ENCODE assay signal across 28 mouse cellular contexts in genomic region chr1:154865981-154866380, GRCm38 (mm10). TPM values are rescaled to one million over a fixed set of nuclear protein-coding genes. Genes with fewer than 3 reads are reported as not detected.
A peak's percentile ranks its signal among the peaks of the same experiment; 100 is the strongest.
DNase-seq lines count a peak whose midpoint lies in the region; ATAC-seq and TF ChIP-seq lines count a peak whose summit lies in the region.
"Had no signal": no experiment of that assay in that cellular context is flagged by ENCODE, and none has a peak within 500 bp of the region (broad histone marks: within the 10 kb centered on the region; RNA-seq: fewer than 3 reads in every experiment).

No protein-coding gene starts in this region.

- H3K27me3 ChIP-seq in forebrain, embryonic 16.5 days (replicated peaks; ENCODE audit: control insufficient read depth, insufficient read depth, low read length), result no peaks in the 10 kb centered on the region
- H3K27me3 ChIP-seq in heart, adult 2 months (ENCODE audit: control insufficient read depth, insufficient read depth, low read length), result no peaks in the 10 kb centered on the region
- H3K27me3 ChIP-seq: CH12.LX; embryonic facial prominence, embryonic 13.5 days; hindbrain, embryonic 15.5 days; limb, embryonic 12.5 days; liver, embryonic 15.5 days had no signal

- TF ChIP-seq EP300 in heart, adult 2 months (IDR thresholded peaks at IDR 0.05; ENCODE audit: insufficient read depth, low read depth, low read length), result no peak

- no peak overlapping the region for H3K27ac ChIP-seq in forebrain, embryonic 16.5 days (ENCODE audit: low read length)
- H3K27ac ChIP-seq in heart, adult 2 months, result no peak overlapping the region
- H3K27ac ChIP-seq: embryonic facial prominence, embryonic 13.5 days; forebrain, embryonic 10.5 days; hindbrain, embryonic 10.5 days; hindbrain, embryonic 15.5 days; limb, embryonic 12.5 days; liver, embryonic 15.5 days had no signal

- H3K9me3 ChIP-seq in forebrain, embryonic 16.5 days (ENCODE audit: control insufficient read depth, low read length), result no peaks in the 10 kb centered on the region
- H3K9me3 ChIP-seq: embryonic facial prominence, embryonic 13.5 days; forebrain, embryonic 10.5 days; hindbrain, embryonic 10.5 days; hindbrain, embryonic 15.5 days; limb, embryonic 12.5 days; liver, embryonic 15.5 days had no signal

- WGBS in forebrain, embryonic 16.5 days, result 100% methylated on average over 1 of the region's 1 CpGs
- WGBS in heart, adult 2 months, result 43% methylated on average over 1 of the region's 1 CpGs

- H3K4me1 ChIP-seq in forebrain, embryonic 16.5 days (replicated peaks; ENCODE audit: control insufficient read depth, insufficient read depth, low read length), result no peaks in the 10 kb centered on the region
- no peaks in the 10 kb centered on the region for H3K4me1 ChIP-seq in heart, adult 2 months (ENCODE audit: control insufficient read depth, insufficient read depth, low read length)
- H3K4me1 ChIP-seq: embryonic facial prominence, embryonic 13.5 days; forebrain, embryonic 10.5 days; hindbrain, embryonic 10.5 days; hindbrain, embryonic 15.5 days; limb, embryonic 12.5 days; liver, embryonic 15.5 days had no signal

- TF ChIP-seq POLR2A in heart, adult 2 months (IDR thresholded peaks at IDR 0.05; ENCODE audit: insufficient read depth, low read depth, low read length), result no peak

- no peak overlapping the region for H3K4me3 ChIP-seq in forebrain, embryonic 16.5 days (replicated peaks; ENCODE audit: low read length)
- no peak overlapping the region for H3K4me3 ChIP-seq in heart, adult 2 months
- H3K4me3 ChIP-seq: embryonic facial prominence, embryonic 13.5 days; forebrain, embryonic 10.5 days; hindbrain, embryonic 10.5 days; hindbrain, embryonic 15.5 days; limb, embryonic 12.5 days; liver, embryonic 15.5 days had no signal

- H3K36me3 ChIP-seq in forebrain, embryonic 16.5 days (ENCODE audit: control insufficient read depth, insufficient read depth), result no peaks in the 10 kb centered on the region
- no peaks in the 10 kb centered on the region for H3K36me3 ChIP-seq in heart, adult 2 months (ENCODE audit: control insufficient read depth, insufficient read depth, low read length)
- H3K36me3 ChIP-seq: embryonic facial prominence, embryonic 13.5 days; forebrain, embryonic 10.5 days; hindbrain, embryonic 10.5 days; hindbrain, embryonic 15.5 days; limb, embryonic 12.5 days; liver, embryonic 15.5 days had no signal

- H3K9ac ChIP-seq in forebrain, embryonic 16.5 days (replicated peaks; ENCODE audit: low read depth, low read length), result no peak overlapping the region
- H3K9ac ChIP-seq in heart, adult 2 months (ENCODE audit: low read depth, low read length), result no peak overlapping the region
- H3K9ac ChIP-seq: embryonic facial prominence, embryonic 13.5 days; forebrain, postnatal 0 days; hindbrain, embryonic 15.5 days; limb, embryonic 12.5 days; liver, embryonic 15.5 days; lung, embryonic 14.5 days had no signal

- intact Hi-C loops in left cerebral cortex, postnatal 4 days (cut with DNase I), result no loop called here
- intact Hi-C loops in left cerebral cortex, postnatal 36 days (cut with DNase I), result loop anchor here (5.0 kb wide), 2 partner anchors 39 to 79 kb away; no protein-coding TSS in a partner anchor
- intact Hi-C loops in heart, adult 2 months (cut with DNase I), result no loop called here

- peak; percentile 42 to 48 for DNase-seq in left cerebral cortex, adult 18-20 months (ENCODE audit: low spot score in 2 of 2)
- no peak for DNase-seq in left cerebral cortex, postnatal 4 days
- DNase-seq in testis, postnatal 10 days (ENCODE audit: low spot score), result peak; percentile 11
- DNase-seq in testis, postnatal 14 days (ENCODE audit: low spot score), result no peak
- peak; percentile 24 to 33 for DNase-seq in left cerebral cortex, postnatal 36 days (ENCODE audit: low spot score in 2 of 2)
- DNase-seq in heart, adult 2 months, result no peak
- DNase-seq: adrenal gland, adult 8-10 months; B cell, adult 2 months; cerebellum, adult 11-12 months; cerebellum, postnatal 10 days; forebrain, postnatal 0 days; heart, postnatal 14 days; kidney, adult 11 months; kidney, postnatal 14 days; layer of hippocampus, postnatal 36 days; lung, embryonic 14.5 days; lung, postnatal 14 days; midbrain, embryonic 14.5 days; thymus, postnatal 4 days had no signal

- H3K4me2 ChIP-seq in forebrain, embryonic 16.5 days (ENCODE audit: low read length), result no peak overlapping the region
- H3K4me2 ChIP-seq: embryonic facial prominence, embryonic 13.5 days; hindbrain, embryonic 15.5 days; limb, embryonic 12.5 days; liver, embryonic 15.5 days; lung, embryonic 14.5 days had no signal

- ATAC-seq in forebrain, embryonic 16.5 days, result no peak
- ATAC-seq: forebrain, postnatal 0 days; inflammation-experienced regulatory T-cells, adult 6 months had no signal

- no peaks in the 10 kb centered on the region for H3K79me2 ChIP-seq in heart, adult 2 months (replicated peaks; ENCODE audit: control insufficient read depth, insufficient read depth, low read length)

- TF ChIP-seq CTCF in heart, adult 2 months (IDR thresholded peaks at IDR 0.05), result no peak

RNA-seq across cellular contexts. Expression of gene Cacna1e, which starts 18.3 kb away (rescaled TPM):
- total RNA-seq in left cerebral cortex, adult 18-20 months (2021), result 100 to 1,000 TPM; 141 to 149 TPM
- total RNA-seq in left cerebral cortex, postnatal 4 days (2021), result 100 to 1,000 TPM; 121 to 122 TPM
- 100 to 1,000 TPM; 146 to 202 TPM for total RNA-seq in left cerebral cortex, postnatal 36 days (2021)
- polyA plus RNA-seq in forebrain, embryonic 16.5 days (2015; fragmentation: Nextera tagmentation; extraction: Ambion mirVana), result 12.0 and 18.9 TPM in 2 replicates
- total RNA-seq in heart, adult 2 months (2021), result under 1 TPM; 0.08 to 0.09 TPM
- 0.06 and 0.14 TPM in 2 replicates for polyA plus RNA-seq in heart, adult 2 months (2012; rRNA removed)

Comparison
In these comparisons a context has a peak if more than half of its experiments do, and no peak if none do; other contexts are left out.
1. DNase-seq: peak in left cerebral cortex, adult 18-20 months (2 of 2), testis, postnatal 10 days (single experiment) and left cerebral cortex, postnatal 36 days (2 of 2); none in left cerebral cortex, postnatal 4 days (single experiment), testis, postnatal 14 days (single experiment) and heart, adult 2 months (0 of 2).
2. RNA of gene Cacna1e, which starts 18.3 kb away (total RNA-seq): 146 to 202 TPM in left cerebral cortex, postnatal 36 days, 141 to 149 TPM in left cerebral cortex, adult 18-20 months and 121 to 122 TPM in left cerebral cortex, postnatal 4 days; 0.08 to 0.09 TPM in heart, adult 2 months; every median in the first group is over 100 times any median in the second.